Mouse (Mus musculus) heart, postnatal 36 days (tissue): Measurements from ENCODE around the gene Tmem143. TPM values are rescaled to one million over a fixed set of nuclear protein-coding genes. Genes with fewer than 3 reads are reported as not detected.
A peak's percentile ranks its signal among the peaks of the same experiment; 100 is the strongest.
"Not testable (repeated sequence)": the region's sequence is repeated elsewhere in the genome, so short reads cannot be mapped to it uniquely, and the experiment has no call there.

Experiments
- DNase-seq, 2 experiments: peaks; one replicate each; pipeline ENCODE4 v3.0.0; 2021 to 2022
- intact Hi-C: fragments of 180-260 bp; cut with DNase I; formaldehyde crosslinking; loops from one replicate; pipeline ENCODE4 v1.15.1; 2025
- total RNA-seq, 2 experiments: library from RNA; stranded (reverse); gene quantifications; 2 replicates each; pipeline ENCODE4 v1.2.3; 2021

Gene Tmem143
- 100 to 1,000 TPM; 115 to 120 TPM for total RNA-seq

DNA sequence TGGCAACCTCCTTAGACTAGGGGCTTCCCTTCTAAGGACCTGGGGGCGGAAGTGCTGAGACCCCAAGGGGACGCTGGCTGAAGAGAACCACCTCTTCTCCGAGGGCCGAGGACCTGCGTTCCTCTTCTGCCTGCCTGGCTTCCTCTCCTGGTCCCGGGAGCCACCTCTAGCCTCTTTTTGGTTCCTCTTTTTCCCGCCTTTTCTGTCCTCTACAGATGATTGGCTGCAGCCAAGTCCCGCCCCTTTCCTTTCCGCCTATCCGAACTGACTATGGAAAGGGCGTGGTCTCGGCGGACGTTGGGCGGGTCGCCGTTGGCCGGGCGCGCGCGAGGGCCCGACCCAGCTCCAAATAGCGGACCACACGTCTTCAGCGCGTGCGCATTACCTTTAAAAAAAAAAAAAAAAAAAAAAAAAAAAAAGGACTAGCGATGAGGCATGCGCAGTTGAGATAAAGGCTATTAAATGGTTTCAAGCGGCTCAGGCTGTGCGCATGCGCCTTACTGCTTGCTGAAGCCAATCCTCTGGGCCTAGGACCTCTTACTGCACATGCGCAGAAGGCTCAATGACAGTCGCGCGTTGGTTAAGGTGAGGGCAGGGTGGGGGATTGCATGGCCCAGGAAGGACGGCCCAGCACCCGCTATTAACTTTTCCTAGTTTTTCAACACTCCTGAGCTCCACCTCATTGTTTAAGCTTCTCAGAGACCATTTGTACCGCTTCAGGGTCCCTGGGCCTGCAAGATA, at the start of gene Tmem143, which contains the start of gene Syngr4:
Gene Tmem143, plus strand, starts transcription at position 425 of the 741 bp plus-strand sequence.
Gene Syngr4, minus strand, starts transcription at position 198 of the 741 bp plus-strand sequence.
- peak; percentile 95 for DNase-seq
- intact Hi-C loops = loop anchor here (1.0 kb wide), 1 partner anchor 23 kb away; no protein-coding TSS in a partner anchor

- no peak for DNase-seq
- intact Hi-C loops = no loop called here
Measured at GRCm38 (mm10) chr7:45848447-45849027, 48.2 kb upstream of the Tmem143 start.

DNA sequence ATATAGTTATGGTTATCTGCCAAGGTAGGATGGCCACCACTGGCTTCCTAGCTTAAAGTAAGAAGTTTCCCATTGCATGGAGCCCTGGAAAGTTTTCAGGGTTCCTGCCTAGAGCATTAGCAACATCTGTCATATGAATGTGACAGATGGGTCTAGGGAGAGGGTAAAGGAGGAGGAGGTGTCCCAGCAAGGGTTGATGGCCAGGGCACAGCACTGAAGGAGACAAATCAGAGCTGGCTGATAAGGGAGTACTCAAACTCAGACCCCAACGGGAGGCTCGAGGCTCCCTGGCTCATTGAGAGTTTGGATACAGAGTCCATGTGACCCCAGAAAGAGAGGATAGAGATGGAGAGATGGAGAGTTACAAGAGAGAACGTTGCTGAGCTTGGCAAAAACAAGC, 46.1 kb upstream of the Tmem143 start:
- no peak for DNase-seq
- intact Hi-C loops = no loop called here

DNA sequence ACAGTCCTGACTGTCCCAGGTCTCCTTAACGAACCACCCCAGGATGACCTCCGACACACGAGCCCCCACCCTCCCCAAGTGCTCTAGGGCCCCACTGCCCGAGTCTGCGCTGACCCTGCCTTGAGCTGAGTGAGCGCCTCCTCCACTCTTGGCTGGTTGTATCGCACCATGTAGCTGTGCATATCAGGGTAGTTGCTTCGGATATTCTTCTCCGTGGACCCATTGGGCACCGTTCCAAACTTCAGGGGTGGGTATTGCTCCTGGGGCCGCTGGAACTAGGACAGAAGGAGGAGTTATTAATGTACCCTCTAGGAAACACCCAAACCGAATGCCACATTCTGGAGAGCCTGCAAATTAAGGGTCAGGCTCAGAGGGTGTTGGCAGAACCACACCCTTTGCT, 43.7 kb upstream of the Tmem143 start:
- DNase-seq = no peak
- intact Hi-C loops = no loop called here

- no peak for DNase-seq
- intact Hi-C loops = no loop called here
Measured at GRCm38 (mm10) chr7:45856950-45857901, 39.5 kb upstream of the Tmem143 start.

DNA sequence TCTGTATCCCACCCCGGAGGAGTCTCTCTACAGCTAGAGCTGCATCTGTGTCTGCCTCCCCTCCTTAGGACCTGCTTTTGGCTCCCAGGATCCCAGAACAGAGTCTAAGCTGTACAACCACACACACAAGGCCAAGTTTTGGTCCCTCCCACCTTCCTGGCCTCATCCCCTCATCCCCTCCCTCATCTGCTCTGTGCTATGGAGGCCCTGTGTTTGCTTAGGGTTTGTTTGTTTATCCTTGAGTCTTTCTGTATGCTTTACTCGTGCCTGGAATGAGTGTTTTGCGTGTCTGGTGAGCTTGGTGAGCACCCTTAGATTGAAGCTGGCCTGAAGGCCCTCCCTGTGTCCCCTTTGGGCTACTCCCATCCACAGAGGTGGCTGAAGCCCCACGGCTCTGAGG, 37.7 kb upstream of the Tmem143 start:
- no peak for DNase-seq
- intact Hi-C loops = no loop called here

DNA sequence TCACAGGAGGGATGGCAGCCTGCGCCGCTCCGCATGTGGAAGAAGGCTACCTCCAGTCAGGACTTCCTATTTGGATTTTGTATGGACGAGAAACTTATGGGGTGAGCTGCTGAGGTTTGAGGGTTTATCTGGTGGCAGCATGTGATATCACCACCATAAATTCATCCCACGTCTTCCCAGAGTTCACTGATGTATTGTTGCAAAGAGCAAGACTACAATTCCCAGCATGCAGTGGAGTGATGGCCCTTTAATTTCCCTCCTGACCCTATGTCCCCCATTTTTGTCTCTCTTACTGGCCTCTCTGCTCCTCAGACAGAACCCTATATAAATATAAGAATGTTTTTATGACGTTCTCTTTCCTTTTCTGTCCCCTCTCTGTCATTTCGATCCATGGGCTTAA, 33.9 kb upstream of the Tmem143 start:
- DNase-seq = no peak
- intact Hi-C loops = loop anchor here (10.0 kb wide), 1 partner anchor 1062 kb away; no protein-coding TSS in a partner anchor

DNA sequence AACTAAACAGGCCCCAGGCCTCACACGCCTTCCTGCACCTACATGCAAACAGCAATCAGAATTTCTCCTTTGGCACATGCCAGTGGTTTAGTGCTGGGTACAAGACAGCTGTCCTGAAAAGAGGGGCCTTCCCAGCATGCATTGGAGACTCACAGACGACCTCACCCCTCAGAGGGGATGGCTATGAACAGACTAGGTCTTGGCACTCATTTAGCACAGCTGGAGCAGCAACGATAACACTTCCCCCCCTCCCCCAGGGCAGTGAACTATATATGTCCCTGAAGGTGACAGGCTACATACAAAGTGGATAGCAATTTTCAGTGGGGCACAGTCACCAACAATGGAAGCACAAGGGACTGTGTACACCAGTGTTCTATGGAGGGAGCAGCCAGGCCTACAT, 32.3 kb upstream of the Tmem143 start:
- DNase-seq = no peak

GRCm38 (mm10) chr7:45865925-45866910, 30.5 kb upstream of the Tmem143 start:
- intact Hi-C loops = loop anchor here (2.0 to 10.0 kb wide), 2 partner anchors 35 to 1059 kb away; partner anchors contain the start of gene Grwd1
- peak; percentile 92 for DNase-seq

More for the DNA sequence above, 32.3 kb upstream of the Tmem143 start:
- intact Hi-C loops = loop anchor here (2.0 to 10.0 kb wide), 2 partner anchors 34 to 1060 kb away; partner anchors contain the start of gene Grwd1

DNA sequence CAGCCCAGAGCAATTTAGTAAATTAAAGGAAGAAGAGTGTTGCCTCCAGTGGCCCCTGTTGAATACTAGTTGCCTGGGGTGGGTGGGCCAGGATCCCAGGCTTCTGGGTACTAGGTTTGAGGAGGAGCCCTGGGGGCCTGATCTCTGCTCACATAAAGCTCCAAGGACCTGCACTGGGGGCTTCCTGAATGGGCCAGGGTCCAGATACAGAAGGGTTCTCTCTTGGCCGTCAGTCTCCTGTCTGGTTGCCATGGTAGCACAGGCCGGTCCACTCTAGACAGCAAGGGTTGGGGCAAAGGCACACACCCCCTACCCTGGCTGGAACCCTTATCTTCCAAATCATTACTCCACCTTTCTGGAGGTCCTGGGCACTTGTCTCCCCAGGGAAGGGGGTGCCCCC, 28.9 kb upstream of the Tmem143 start:
- intact Hi-C loops = loop anchor here (10.0 kb wide), 1 partner anchor 1057 kb away; no protein-coding TSS in a partner anchor
- DNase-seq = no peak

DNA sequence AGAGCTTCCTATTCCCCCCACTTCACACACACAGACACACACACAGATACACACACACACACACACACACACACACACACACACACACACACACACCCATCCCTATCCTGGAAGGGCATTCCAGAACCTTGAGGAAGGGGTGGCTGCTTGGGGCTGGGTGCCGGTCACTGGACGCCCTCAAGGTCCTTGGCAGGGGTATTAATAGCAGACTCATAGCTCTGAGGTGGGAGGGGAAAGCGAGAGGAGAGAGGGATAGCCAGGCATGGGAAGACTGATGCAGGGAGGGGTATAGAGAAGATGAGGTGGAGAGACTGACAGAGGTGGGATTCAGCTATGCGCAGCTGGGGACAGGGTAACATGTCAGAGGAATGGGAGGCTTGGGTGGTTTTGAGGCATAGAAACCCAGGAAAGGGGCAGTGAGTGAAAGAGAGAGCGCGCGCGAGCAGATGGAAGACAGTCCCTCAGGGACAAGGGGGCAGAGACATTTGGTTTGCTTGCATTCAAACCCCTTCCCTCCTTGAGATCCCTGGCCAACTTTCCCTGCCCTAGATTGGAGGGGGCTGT, 27.6 kb upstream of the Tmem143 start:
- intact Hi-C loops = loop anchor here (10.0 kb wide), 1 partner anchor 1056 kb away; no protein-coding TSS in a partner anchor
- no peak for DNase-seq

- DNase-seq = peak in 1 of 2 experiments; percentile 10
- intact Hi-C loops = loop anchor here (10.0 kb wide), 1 partner anchor 1055 kb away; no protein-coding TSS in a partner anchor
Measured at GRCm38 (mm10) chr7:45869787-45870186, 27.0 kb upstream of the Tmem143 start.

GRCm38 (mm10) chr7:45870282-45871058, 26.3 kb upstream of the Tmem143 start:
- no peak for DNase-seq
- intact Hi-C loops = no loop called here

- intact Hi-C loops = loop anchor here (1.0 to 2.0 kb wide), 4 partner anchors 25 to 136 kb away; no protein-coding TSS in a partner anchor
- peak; percentile 91 to 93 for DNase-seq
Measured at GRCm38 (mm10) chr7:45872624-45873023, 24.1 kb upstream of the Tmem143 start, which contains the start of gene Kdelr1. Kdelr1 (plus strand) TSS chr7:45872772.

DNA sequence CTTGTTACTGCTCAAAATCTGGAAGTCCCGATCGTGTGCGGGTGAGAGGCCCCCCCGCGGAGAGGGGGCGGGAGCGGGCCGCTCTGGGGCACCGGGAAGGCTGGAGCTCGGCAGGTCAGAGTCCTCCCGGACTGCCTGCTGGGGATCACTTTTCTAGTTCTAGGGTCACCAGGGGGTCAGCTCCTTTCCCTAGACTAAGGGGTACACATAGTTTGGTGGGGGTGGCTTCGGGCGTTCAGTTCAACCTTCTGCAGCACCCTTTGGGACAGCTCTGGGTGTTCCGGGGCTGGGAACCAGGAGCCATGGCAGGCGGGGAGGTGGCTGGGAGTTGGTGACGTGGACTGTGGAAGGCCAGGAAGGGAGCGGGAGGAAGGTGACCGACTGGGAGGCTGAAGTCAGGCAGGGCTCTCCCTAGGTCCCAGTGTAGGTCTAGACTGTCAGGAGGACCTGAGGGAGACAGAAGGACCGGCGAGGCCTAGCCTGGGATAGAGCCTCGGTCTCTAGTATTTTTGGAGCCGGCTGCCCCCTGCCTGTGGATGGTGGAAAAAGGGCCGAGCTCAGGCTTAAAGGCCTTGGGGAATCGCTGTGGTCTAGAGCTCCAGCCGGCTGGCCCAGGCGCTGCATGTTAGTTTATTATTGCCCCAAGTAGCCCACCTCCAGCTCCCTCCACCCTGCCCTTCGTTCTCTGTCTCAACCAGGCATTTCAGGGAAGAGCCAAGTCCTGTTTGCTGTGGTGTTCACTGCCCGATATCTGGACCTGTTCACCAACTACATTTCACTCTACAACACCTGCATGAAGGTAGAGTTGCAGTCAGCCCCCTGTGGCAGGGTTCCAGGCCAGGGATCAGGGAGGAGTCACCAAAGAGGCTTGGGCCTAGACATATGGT, 23.4 kb upstream of the Tmem143 start:
- intact Hi-C loops = loop anchor here (1.0 to 2.0 kb wide), 2 partner anchors 24 to 135 kb away; no protein-coding TSS in a partner anchor
- peak; percentile 67 to 81 for DNase-seq

DNA sequence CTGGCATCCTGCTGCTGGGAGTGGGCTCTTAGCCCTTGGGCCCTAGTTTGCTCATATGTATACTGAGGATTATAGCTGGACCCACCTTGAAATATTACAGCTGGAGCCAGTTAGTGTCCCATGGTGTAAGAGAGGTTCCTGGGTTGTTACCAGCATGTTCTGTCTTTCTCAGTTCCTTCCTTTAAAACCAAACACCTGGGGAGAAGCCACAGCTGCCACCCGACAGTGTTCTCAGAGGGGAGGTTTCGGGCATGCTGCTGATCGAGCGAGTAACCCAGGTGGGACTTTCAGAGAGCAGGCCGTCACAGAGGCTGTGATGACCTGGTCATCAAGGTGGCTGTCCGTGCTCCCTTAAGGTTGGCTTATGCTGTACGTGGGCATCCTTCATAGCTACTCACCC, 19.8 kb upstream of the Tmem143 start:
- intact Hi-C loops = no loop called here
- DNase-seq = no peak

GRCm38 (mm10) chr7:45878278-45878677, 18.5 kb upstream of the Tmem143 start, which contains the start of gene Grin2d:
Grin2d (minus strand) TSS chr7:45878378.
- intact Hi-C loops, DNase-seq: not testable (repeated sequence)
